Mouse (Mus musculus): ENCODE data around the gene Cma1. TPM values are rescaled to one million over a fixed set of nuclear protein-coding genes. Genes with fewer than 3 reads are reported as not detected.
"Not testable (repeated sequence)": the region's sequence is repeated elsewhere in the genome, so short reads cannot be mapped to it uniquely, and the experiment has no call there.

The Cma1 gene
- 6.9 and 7.2 TPM in 2 replicates for polyA plus RNA-seq (2015; fragmentation: Nextera tagmentation; extraction: Ambion mirVana)

DNA sequence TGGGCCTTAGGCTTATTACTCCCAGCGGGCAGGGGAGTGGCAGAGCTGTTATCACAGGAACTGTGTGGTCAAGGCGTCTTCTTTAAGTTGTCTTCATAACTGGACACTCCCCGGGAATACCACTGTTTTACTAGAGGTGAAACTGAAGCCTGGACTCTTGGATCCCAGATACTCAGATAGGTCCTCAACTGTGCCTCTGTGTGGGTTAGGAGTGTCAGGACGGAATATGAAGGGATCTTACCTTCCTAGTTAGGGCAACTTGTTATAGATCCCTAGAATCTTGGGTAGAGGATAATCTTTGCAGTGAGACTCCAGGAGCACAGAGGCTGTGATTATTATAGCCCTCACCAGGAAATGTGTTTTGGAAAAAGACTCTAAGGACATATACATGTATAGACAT is at the start of gene Cma1:
TSS of gene Cma1 (minus strand) at position 101 of the 400 bp plus-strand sequence.
- no peak for DNase-seq (ENCODE audit: low spot score)

- not testable (repeated sequence) for DNase-seq (ENCODE audit: low spot score)
Observed at GRCm38 (mm10) chr14:55987464-55987863, 43.0 kb upstream of the Cma1 start.

GRCm38 (mm10) chr14:55963900-55964299 is 19.4 kb upstream of the Cma1 start:
- not testable (repeated sequence) for DNase-seq (ENCODE audit: low spot score)

- no peak for DNase-seq (ENCODE audit: low spot score)
Observed at GRCm38 (mm10) chr14:55963263-55963662, 18.8 kb upstream of the Cma1 start.

- DNase-seq (ENCODE audit: low spot score), result no peak
Observed at GRCm38 (mm10) chr14:55950346-55951030, 6.0 kb upstream of the Cma1 start, which contains the start of gene Cma2. Gene Cma2, plus strand, starts transcription at chr14:55950980.

DNA sequence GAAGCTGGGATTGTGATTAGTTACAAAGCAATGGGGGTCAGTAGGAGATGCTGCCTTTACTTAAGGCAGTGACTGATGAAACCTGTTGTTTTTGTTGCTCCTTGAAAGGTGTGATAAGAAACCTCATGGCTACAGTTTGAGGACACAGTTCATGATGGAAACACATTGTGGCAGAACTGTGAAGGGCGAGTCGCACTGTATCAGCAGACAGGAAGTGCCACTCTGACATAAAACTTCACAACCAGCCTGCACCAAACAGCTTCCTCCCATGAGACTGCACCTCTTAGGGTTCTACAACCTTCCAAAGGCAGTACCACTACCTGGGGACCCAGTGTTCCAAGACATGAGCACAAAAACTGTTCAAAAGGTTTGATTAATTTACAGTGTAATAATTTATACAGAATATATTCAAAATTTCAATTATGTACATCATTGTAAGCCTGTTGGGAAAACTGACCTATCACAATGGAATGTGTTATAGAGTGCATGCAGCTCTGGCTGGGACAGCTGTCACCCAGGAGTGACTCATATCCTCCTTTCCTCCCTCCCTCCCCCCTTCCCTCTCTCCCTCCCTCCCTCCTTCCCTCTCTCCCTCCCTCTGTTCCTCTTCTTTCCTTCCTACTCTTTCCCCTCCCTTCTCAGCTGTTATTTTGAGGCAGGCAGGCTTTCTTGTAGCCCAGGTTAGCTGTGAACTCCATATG is 1.9 kb upstream of the Cma1 start:
- DNase-seq (ENCODE audit: low spot score), result no peak

GRCm38 (mm10) chr14:55943601-55944000 is 874 bp downstream of the Cma1 start:
- no peak for DNase-seq (ENCODE audit: low spot score)

DNA sequence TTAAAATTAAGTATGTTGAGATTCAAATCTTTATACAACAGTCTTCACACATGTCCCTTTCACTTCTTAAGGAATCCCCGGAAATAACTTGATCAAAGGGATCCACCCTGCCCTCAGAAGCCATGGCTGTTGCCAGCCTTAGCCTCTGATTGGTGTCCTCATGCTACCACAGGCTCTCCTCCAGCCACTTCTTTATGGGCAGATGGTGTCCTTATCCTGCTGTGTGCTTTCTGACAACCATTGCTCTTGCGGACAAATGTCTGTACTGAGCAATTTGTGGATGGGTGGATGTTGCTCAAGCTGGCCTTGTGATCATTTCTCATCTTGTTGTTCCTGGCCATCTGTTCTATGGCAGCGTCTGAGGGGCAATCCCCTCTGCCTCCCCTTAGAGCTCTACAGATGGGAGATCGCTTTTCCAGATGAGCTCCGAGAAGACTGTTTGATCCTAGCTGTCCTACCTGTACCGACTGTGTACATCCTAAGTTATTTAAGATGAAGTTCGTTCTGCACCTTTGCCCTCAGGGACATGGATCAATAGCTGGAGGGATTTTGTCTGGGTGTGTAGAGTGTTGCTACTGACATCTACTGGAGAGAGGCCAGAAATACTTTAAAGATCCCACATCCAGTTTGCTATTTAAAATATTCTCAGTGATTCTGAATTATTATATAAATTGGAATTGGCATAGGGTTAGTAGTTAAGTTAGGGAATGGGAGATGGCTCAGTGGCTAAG is 4.2 kb downstream of the Cma1 start:
- no peak for DNase-seq (ENCODE audit: low spot score)

- DNase-seq (ENCODE audit: low spot score), result no peak
Observed at GRCm38 (mm10) chr14:55933586-55933985, 10.9 kb downstream of the Cma1 start.

GRCm38 (mm10) chr14:55929263-55929997 is 15.0 kb downstream of the Cma1 start:
- no peak for DNase-seq (ENCODE audit: low spot score)

DNA sequence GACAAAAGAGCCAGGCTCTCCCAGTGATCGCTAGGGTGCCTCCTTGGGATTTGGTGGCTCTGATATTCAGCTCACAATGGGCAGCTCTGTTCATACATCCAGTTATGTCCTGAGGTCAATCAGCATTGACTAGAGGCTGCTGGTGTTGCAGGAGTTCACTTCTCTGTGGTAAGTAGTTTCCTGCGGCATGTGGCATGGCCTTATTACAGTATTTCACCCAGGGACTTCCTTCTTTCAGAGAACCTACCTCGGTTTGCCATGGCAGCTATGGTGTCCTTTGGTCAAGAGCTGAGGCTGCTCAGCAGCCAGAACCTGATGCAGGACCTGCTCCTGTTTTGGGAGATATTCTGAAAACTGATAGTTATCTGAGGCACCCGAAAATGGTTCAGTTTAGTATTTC is 17.6 kb downstream of the Cma1 start:
- DNase-seq (ENCODE audit: low spot score), result no peak

- DNase-seq (ENCODE audit: low spot score), result no peak
Observed at GRCm38 (mm10) chr14:55922475-55923232, 21.8 kb downstream of the Cma1 start.

GRCm38 (mm10) chr14:55918240-55919082 is 26.0 kb downstream of the Cma1 start:
- DNase-seq (ENCODE audit: low spot score), result peak; percentile 85

DNA sequence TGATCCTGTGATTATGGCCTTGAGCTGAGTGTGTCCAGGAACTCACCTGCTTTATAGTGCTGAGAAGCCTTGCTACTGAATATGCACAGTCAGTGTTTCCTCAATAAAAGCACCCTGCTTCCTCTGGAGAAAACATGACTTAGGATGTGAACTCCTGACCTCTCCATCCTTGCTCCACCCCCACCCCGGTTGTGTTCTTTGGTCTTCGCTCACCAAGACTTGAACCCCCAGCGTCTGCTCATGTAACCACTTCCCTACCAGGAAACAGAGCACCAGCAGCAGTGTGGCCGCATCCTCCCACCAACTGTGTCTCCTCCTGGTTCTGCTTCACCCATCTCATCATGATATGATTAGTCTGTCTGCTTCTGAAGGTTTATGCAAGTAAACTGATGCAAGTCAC is 31.1 kb downstream of the Cma1 start:
- no peak for DNase-seq (ENCODE audit: low spot score)

DNA sequence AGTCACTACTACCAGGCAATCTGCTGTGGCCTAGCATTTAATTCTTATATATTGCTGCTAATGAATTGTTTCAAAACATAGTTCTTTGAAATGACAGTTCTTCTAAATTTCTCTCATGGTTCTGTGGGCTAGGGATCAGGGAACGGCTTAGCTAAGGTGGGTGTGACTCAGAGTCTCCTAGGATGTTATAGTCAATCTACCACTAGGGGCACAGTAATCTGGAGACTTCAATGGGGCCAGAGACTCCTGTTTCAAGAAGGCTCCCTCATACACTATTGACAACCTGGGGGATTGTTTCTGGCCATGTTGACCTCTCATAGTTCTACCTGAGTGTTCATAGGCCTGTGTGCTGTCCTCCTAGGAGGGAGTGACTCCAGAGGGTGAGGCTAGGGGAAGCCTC is 39.0 kb downstream of the Cma1 start:
- DNase-seq (ENCODE audit: low spot score), result peak; percentile 28

DNA sequence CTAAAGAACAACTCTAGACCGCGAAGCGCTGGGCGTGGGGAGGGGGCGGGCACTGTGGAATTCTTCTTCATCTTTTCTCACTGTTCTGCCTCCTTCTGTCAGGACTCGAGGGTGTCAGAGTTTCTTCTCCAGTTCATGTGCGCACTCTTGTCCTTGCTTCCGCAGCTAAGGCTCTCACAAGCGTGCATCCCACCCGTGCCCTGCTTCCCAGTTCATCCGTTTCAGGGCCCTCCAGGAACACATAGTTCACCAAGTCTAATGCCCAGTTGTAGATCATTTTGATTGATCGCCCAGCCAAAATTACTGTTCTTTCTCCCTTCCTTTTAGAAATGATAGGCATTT is 44.1 kb downstream of the Cma1 start:
- DNase-seq (ENCODE audit: low spot score), result no peak

DNA sequence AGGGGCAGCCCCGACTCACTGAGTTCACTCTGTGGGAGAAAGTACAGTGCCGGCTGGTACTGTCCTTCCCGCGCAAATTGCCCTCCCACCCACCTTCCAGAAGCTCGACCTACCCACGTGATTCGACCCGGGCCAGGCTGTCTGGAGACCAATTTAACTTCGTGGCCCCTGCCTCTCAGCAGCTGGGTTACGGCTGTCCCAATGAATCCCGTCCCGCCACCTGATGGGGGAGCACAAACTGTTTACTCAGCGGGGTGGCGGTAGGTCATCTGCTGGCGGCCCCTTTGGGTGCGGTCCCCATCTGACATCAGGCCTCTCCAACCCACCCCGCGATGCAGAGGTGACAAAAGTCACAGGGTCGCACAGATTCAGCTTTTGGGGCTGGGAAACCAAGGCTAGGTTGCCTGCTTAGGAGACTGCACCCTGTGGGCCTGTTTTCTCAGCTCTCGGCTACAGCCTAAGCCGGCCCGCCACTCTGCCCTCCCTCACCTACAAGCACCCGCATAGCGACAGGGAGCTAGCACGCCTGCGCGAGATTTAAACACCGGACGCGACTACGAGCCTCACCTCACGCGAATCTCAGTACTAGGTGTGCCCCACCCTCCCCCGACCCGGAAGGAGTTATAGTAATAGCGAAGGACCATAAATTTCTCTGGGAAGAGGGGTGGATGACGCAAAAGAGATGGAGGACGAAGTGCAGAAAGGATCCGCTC is 44.6 kb downstream of the Cma1 start, which contains the start of gene Sdr39u1:
TSS of gene Sdr39u1 (minus strand) at position 593 of the 713 bp plus-strand sequence.
- peak; percentile 91 for DNase-seq (ENCODE audit: low spot score)

- DNase-seq (ENCODE audit: low spot score), result no peak
Observed at GRCm38 (mm10) chr14:55898947-55899346, 45.5 kb downstream of the Cma1 start.

- no peak for DNase-seq (ENCODE audit: low spot score)
Observed at GRCm38 (mm10) chr14:55897671-55898070, 46.8 kb downstream of the Cma1 start.

Measured in thymus, postnatal 0 days (tissue).